Mouse (Mus musculus) frontal cortex, adult (tissue): ENCODE results near the gene Prr13.

Source experiments
- ATAC-seq: cut with Nextera tagmentation; 2 replicates; pipeline ENCODE4 v1.9.2; 2017; ENCODE audit warnings: mild to moderate bottlenecking, moderate library complexity, mixed read lengths; ENCODE audit not compliant: low TSS enrichment

Prr13 gene

GRCm38 (mm10) chr15:102460971-102461370, 2.1 kb downstream of the Prr13 start:
- ATAC-seq = no peak

- ATAC-seq = no peak
These were observed 2.7 kb downstream of the Prr13 start for GRCm38 (mm10) chr15:102461430-102462075.

- ATAC-seq = no peak
These were observed 4.8 kb downstream of the Prr13 start for GRCm38 (mm10) chr15:102463666-102464065.

GRCm38 (mm10) chr15:102468675-102469370, 10.0 kb downstream of the Prr13 start:
- no peak for ATAC-seq

- ATAC-seq = peak; percentile 98
These were observed 11.4 kb downstream of the Prr13 start, which contains the start of gene Pcbp2 for GRCm38 (mm10) chr15:102470183-102470604. Pcbp2 (plus strand) TSS chr15:102470539.

- peak; percentile 58 for ATAC-seq
These were observed 11.9 kb downstream of the Prr13 start for GRCm38 (mm10) chr15:102470605-102471294.

GRCm38 (mm10) chr15:102471295-102471645, 12.4 kb downstream of the Prr13 start:
- 0 out of 2 replicates have a peak, but pooled peaks have one; percentile 5 for ATAC-seq

- no peak for ATAC-seq
These were observed 12.9 kb downstream of the Prr13 start for GRCm38 (mm10) chr15:102471727-102472126.

- ATAC-seq = no peak
These were observed 14.4 kb downstream of the Prr13 start for GRCm38 (mm10) chr15:102473246-102473645.

- ATAC-seq = no peak
These were observed 15.7 kb downstream of the Prr13 start for GRCm38 (mm10) chr15:102474520-102474919.

- no peak for ATAC-seq
These were observed 24.3 kb downstream of the Prr13 start for GRCm38 (mm10) chr15:102483136-102483535.

GRCm38 (mm10) chr15:102485853-102486252, 27.0 kb downstream of the Prr13 start:
- no peak for ATAC-seq

- no peak for ATAC-seq
These were observed 28.8 kb downstream of the Prr13 start for GRCm38 (mm10) chr15:102487664-102488063.

GRCm38 (mm10) chr15:102498322-102498721, 39.5 kb downstream of the Prr13 start:
- ATAC-seq = peak; percentile 32; the same call in 1 of the 2 replicates

GRCm38 (mm10) chr15:102499370-102499769, 40.5 kb downstream of the Prr13 start:
- no peak for ATAC-seq

GRCm38 (mm10) chr15:102499851-102500250, 41.0 kb downstream of the Prr13 start:
- no peak for ATAC-seq

- ATAC-seq = no peak
These were observed 41.7 kb downstream of the Prr13 start for GRCm38 (mm10) chr15:102500479-102500878.

- ATAC-seq = no peak
These were observed 42.4 kb downstream of the Prr13 start for GRCm38 (mm10) chr15:102501084-102501814.

GRCm38 (mm10) chr15:102502254-102502840, 43.5 kb downstream of the Prr13 start:
- ATAC-seq = no peak

GRCm38 (mm10) chr15:102503447-102503846, 44.6 kb downstream of the Prr13 start, which contains the start of gene Gm10337:
Gm10337 (plus strand) TSS chr15:102503722.
- no peak for ATAC-seq
